Mouse (Mus musculus): Measurements from ENCODE around the gene Srpr. TPM values are rescaled to one million over a fixed set of nuclear protein-coding genes. Genes with fewer than 3 reads are reported as not detected.

The Srpr gene
- total and polyA plus RNA-seq, 3 experiments = 42.9 to 113 (median 63.5) TPM

DNA sequence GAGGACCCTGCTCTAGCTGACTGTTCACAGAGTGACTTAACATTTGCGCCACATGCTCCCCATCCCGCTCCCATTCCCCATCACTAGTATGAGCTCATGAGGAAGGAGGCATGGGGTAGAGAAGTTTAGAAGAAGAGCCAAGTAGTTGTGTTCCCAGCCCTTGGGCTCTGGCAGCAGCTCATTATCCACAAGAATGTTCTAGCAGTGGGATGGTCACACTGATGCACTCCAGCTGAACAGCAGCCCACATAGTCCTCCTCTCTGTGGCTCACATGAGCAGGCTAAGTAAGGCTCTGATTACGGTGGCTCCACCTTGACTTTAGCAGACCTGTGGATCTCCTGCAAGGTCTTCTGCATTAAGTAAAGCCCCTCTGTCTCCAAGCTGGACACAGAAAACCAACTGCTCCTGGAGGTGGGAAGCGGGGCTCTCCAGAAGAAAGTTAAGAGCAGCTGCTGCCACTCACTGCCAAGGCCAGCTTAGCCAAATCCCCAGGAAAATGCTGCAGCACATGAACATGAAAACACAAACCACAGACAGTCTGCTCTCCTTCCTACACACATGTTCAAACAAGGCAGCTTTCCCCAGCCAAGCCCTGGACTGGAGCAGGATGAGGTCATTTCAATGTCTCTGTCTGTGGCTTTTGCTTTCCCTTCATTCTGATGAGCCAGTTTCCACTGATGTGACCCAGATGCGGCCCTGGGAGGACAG, 43.8 kb upstream of the Srpr start:
- Histone ChIP-seq H3K4me3 (ENCODE audit: control insufficient read depth in 1 of 2, insufficient read depth in 1 of 2, low read depth in 2 of 2, low read length in 2 of 2) (no peak overlapping the region), H3K9ac (ENCODE audit: control insufficient read depth, low read depth, low read length, poor library complexity, severe bottlenecking) (no peak overlapping the region), H3K9me3 (replicated peaks; ENCODE audit: insufficient read depth, low read length) (no peaks in the 10 kb centered on the region), H3K27me3 (ENCODE audit: control insufficient read depth in 1 of 2, insufficient read depth in 2 of 2, low read length in 2 of 2) (no peaks in the 10 kb centered on the region), H3K79me2 (ENCODE audit: control insufficient read depth, insufficient read depth, low read length, poor library complexity) (no peaks in the 10 kb centered on the region), H3K4me1 (ENCODE audit: control insufficient read depth in 1 of 2, insufficient read depth in 2 of 2, low read length in 2 of 2) (no peaks in the 10 kb centered on the region), H3K27ac (ENCODE audit: control insufficient read depth, low read depth, low read length) (no peak overlapping the region), H3K36me3 (ENCODE audit: control insufficient read depth in 1 of 2, insufficient read depth in 2 of 2, low read length in 2 of 2) (no peaks in the 10 kb centered on the region; a peak in 1 of 4 replicates)
- DNase-seq (ENCODE audit: low read depth, low spot score) = no peak
- TF ChIP-seq BHLHE40 (IDR thresholded peaks at IDR 0.05; ENCODE audit: borderline replicate concordance, low read depth, low read length) (no peak), GATA1 (IDR thresholded peaks at IDR 0.05; ENCODE audit: low read depth, low read length) (no peak), RCOR1 (IDR thresholded peaks at IDR 0.05; ENCODE audit: low read depth, low read length) (no peak), MYC (IDR thresholded peaks at IDR 0.05; ENCODE audit: low read depth, low read length) (no peak), USF2 (IDR thresholded peaks at IDR 0.05; ENCODE audit: borderline replicate concordance in 1 of 2, insufficient read depth in 1 of 2, low read depth in 1 of 2, low read length in 2 of 2) (no peak), JUND (IDR thresholded peaks at IDR 0.05; ENCODE audit: low read depth, low read length) (no peak), POLR2AphosphoS2 (IDR thresholded peaks at IDR 0.05; ENCODE audit: low read length) (no peak), POLR2A (IDR thresholded peaks at IDR 0.05; ENCODE audit: control insufficient read depth in 1 of 2, insufficient read depth in 1 of 2, low read depth in 1 of 2, low read length in 2 of 2, poor library complexity in 1 of 2) (no peak), MAZ (IDR thresholded peaks at IDR 0.05; ENCODE audit: low read depth, low read length) (no peak), SMC3 (IDR thresholded peaks at IDR 0.05; ENCODE audit: low read depth, low read length) (no peak), HCFC1 (IDR thresholded peaks at IDR 0.05; ENCODE audit: low read depth, low read length) (no peak), KAT2A (conservative IDR thresholded peaks at IDR 0.05; ENCODE audit: low read depth, low read length) (no peak), TAL1 (IDR thresholded peaks at IDR 0.05; ENCODE audit: low read length) (no peak), MAFK (IDR thresholded peaks at IDR 0.05; ENCODE audit: borderline replicate concordance, low read depth, low read length) (no peak), RAD21 (IDR thresholded peaks at IDR 0.05; ENCODE audit: low read depth, low read length) (no peak), ZMIZ1 (IDR thresholded peaks at IDR 0.05; ENCODE audit: low read depth, low read length) (no peak), UBTF (IDR thresholded peaks at IDR 0.05; ENCODE audit: borderline replicate concordance, insufficient read depth, low read depth, low read length) (no peak), ZNF384 (IDR thresholded peaks at IDR 0.05; ENCODE audit: low read depth, low read length) (no peak), ETS1 (IDR thresholded peaks at IDR 0.05; ENCODE audit: low read depth, low read length) (no peak), ELF1 (IDR thresholded peaks at IDR 0.05; ENCODE audit: low read depth, low read length) (no peak)

GRCm38 (mm10) chr9:35156862-35157261, 43.1 kb upstream of the Srpr start:
- Histone ChIP-seq H3K9ac (ENCODE audit: control insufficient read depth, low read depth, low read length, poor library complexity, severe bottlenecking) (no peak overlapping the region), H3K4me3 (ENCODE audit: control insufficient read depth in 1 of 2, insufficient read depth in 1 of 2, low read depth in 2 of 2, low read length in 2 of 2) (no peak overlapping the region), H3K9me3 (replicated peaks; ENCODE audit: insufficient read depth, low read length) (no peaks in the 10 kb centered on the region), H3K79me2 (ENCODE audit: control insufficient read depth, insufficient read depth, low read length, poor library complexity) (no peaks in the 10 kb centered on the region), H3K27me3 (ENCODE audit: control insufficient read depth in 1 of 2, insufficient read depth in 2 of 2, low read length in 2 of 2) (no peaks in the 10 kb centered on the region), H3K4me1 (ENCODE audit: control insufficient read depth in 1 of 2, insufficient read depth in 2 of 2, low read length in 2 of 2) (no peaks in the 10 kb centered on the region), H3K36me3 (ENCODE audit: control insufficient read depth in 1 of 2, insufficient read depth in 2 of 2, low read length in 2 of 2) (no peaks in the 10 kb centered on the region; a peak in 1 of 4 replicates), H3K27ac (ENCODE audit: control insufficient read depth, low read depth, low read length) (no peak overlapping the region)
- TF ChIP-seq MEF2A (IDR thresholded peaks at IDR 0.05; ENCODE audit: extremely low read depth, insufficient replicate concordance, low read depth, low read length, poor library complexity, severe bottlenecking) (no peak), POLR2A (IDR thresholded peaks at IDR 0.05; ENCODE audit: control insufficient read depth in 1 of 2, insufficient read depth in 1 of 2, low read depth in 1 of 2, low read length in 2 of 2, poor library complexity in 1 of 2) (no peak), USF1 (IDR thresholded peaks at IDR 0.05; ENCODE audit: low read depth, low read length) (no peak), SIN3A (IDR thresholded peaks at IDR 0.05; ENCODE audit: low read length) (no peak), ZMIZ1 (IDR thresholded peaks at IDR 0.05; ENCODE audit: low read depth, low read length) (no peak), SMC3 (IDR thresholded peaks at IDR 0.05; ENCODE audit: low read depth, low read length) (no peak), MYB (IDR thresholded peaks at IDR 0.05; ENCODE audit: low read depth, low read length) (no peak), MAX (IDR thresholded peaks at IDR 0.05; ENCODE audit: low read length) (no peak)
- DNase-seq (ENCODE audit: low read depth, low spot score) = no peak

Data from MEL (cell line).